Mouse (Mus musculus): Measurements from ENCODE around the gene Nat8f4.
"Not testable (repeated sequence)": the region's sequence is repeated elsewhere in the genome, so short reads cannot be mapped to it uniquely, and the experiment has no call there.

Gene Nat8f4

DNA sequence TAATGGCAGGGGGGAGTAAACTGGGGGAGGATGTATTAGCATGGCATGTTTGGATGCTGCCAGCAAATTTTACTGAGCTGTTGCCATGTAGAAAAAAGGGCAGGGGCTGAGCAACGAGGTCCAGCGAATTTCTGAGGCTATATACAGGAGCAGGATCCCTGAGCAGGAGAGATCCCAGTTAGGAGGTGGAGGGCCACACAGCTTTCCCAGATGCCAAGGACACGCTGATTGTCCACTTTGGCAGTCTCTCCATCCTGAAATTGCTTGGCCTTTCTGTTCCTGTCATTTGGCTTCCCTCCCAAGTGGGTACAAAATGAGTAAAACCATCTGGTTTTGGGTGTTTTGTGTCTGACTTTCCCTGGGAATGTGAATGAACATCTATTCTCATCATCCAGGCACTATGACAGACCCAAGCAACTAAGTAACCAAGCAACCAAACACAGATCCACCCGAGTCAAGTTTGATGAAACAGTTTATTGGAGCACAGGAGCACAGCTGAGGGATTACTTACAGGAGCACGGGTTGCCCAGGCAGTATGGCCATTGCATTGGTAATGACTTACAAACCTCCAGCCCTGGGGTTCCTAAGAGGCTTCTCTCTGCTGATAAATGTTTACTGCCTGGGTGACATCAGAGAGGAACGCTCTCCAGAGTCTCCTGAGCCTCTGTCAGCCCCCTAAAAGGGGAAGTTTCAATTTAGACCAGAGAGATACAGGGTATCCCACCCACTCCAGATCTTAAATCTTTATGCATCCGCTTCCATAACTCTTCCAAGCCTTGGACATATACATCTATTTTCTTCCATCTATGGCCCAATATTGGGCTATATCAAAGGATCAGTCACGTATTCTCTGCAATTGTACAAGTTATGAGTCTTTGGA lies 5.8 kb downstream of the Nat8f4 start:
- DNase-seq, result not testable (repeated sequence)

- peak; percentile 48 to 58 for DNase-seq
Measured at GRCm38 (mm10) chr6:85895061-85895648, 9.5 kb downstream of the Nat8f4 start.

DNA sequence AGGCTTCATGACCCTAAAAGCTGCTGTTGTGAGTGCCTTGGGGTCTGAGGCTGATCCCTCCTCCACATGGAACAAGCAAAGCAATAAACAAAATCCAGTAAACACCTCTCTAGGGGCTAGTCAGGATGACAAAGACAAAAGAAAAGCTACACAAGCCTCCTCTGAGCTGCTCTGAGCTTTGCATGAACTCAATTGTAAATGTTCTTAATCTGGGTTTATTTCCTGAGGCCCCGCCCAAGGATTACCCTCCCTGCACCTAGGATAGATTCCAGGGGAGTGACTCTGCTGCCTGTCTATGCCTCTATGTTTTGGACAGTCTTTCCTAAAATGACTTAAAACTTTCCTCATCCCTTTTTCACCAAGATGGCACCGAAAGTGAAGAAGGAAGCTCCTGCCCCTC lies 15.7 kb downstream of the Nat8f4 start:
- no peak for DNase-seq

- DNase-seq, result no peak
Measured at GRCm38 (mm10) chr6:85884311-85884710, 20.4 kb downstream of the Nat8f4 start.

- DNase-seq, result peak in 1 of 2 experiments; percentile 12
Measured at GRCm38 (mm10) chr6:85883246-85883645, 21.4 kb downstream of the Nat8f4 start.

- peak in 1 of 2 experiments; percentile 22 for DNase-seq
Measured at GRCm38 (mm10) chr6:85869006-85869405, 35.7 kb downstream of the Nat8f4 start, which contains the start of gene Nat8f2. TSS of gene Nat8f2 (minus strand) at chr6:85869158.

DNA sequence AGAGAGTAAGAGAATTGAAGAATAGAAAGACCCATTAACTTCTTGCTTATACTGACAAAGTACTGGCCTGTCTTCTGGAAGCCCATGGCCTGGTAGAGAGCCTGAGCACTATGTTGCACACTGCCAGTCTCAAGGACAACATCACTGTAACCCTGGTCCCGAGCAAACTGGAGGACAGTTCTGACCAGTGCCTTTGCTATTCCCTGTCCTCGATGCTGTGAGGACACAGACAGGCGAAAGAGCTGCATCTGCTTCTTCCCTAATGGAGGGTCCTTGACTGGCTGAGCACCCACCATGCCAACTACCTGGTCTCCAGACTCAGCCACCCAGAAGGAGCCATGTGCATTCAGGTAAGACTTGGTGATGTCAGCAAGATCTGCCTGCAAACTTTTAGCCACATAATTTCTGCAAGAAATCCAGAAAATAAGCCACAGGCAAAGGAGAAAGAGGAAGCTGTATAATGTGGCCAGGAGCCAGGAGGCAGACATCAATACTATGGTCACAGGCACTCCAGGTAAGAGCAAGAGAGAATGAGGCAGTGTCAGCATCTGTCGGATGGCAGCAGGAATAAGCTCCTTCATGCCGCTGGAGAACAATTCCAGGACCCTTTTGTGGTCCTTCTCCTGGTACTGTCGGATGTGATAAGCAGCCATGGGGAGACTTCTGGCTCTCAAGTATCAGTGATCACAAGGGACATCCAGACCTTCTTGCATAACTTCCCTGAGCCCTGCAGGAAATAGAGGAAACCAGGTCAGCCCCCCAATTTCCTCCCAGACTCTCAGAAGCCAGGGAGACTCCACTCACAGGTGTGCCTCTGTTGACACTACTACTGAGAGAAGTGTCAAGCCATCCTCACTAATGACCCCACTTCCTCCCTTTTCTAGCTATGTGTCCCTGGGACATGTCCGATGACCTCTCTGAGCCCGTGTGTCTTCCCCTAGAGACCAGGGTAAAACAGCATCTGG lies 36.7 kb downstream of the Nat8f4 start:
- DNase-seq, result peak in 1 of 2 experiments; percentile 28

- not testable (repeated sequence) for DNase-seq
Measured at GRCm38 (mm10) chr6:85866995-85867394, 37.7 kb downstream of the Nat8f4 start.

DNA sequence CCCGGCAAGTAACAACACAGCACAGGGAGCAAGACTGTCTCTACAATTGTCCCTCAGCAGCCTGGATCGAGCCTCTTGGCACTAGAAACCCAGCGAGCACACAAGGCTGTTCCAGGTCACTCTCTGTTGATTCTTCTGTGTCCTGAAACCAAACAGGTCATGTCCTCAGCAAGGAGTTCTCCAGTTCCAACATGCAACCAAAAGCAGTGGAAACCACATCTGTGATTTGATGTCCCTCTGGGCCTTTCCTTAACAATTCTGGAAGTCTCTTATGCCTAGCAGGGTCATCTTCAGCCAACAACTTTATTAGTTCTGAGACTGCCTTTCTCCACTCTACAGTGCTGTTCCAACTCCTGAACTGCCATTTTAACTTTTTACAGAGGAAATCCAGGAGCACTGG lies 38.5 kb downstream of the Nat8f4 start:
- DNase-seq, result not testable (repeated sequence)

- DNase-seq, result not testable (repeated sequence)
Measured at GRCm38 (mm10) chr6:85864900-85865639, 39.6 kb downstream of the Nat8f4 start.

GRCm38 (mm10) chr6:85863840-85864239 lies 40.8 kb downstream of the Nat8f4 start:
- no peak for DNase-seq

- DNase-seq, result no peak
Measured at GRCm38 (mm10) chr6:85863136-85863535, 41.5 kb downstream of the Nat8f4 start.

DNA sequence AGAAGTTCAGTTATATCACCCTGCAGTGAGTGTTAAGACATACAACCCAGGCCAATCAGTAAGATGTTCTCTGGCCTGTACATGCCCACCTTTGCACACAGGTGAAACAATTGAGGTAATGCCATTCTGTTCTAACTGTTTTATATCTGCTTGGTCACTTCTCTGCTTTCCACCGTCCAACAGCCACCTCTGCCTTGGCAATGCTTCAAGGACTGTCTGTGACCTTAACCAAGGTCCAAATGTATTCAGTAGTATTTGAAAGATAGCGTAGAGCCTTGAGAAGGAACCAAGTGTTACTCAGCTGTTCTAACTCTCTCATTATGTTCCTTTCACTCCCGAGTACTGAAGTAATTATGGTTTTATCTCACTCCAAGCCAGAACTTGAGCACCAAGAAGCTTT lies 42.1 kb downstream of the Nat8f4 start:
- no peak for DNase-seq

DNA sequence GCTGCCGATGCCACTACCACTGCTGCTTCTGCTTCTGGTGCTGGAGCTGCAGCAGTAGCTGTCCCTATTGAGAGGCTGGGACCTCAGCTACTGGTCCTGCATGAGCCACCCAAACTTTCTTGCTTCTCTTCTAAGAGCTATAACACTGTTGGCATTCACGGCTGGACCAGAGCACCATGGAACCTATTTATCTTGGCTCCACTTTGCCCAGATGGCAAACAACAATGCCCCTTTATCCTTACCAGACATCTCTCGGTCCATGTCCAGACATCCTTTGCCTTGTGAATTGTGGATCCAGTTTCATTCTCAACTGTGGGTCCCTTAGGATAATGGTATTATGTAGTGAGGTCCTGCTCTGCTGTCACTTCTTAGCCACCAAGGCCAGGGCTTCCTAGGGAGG lies 43.4 kb downstream of the Nat8f4 start:
- DNase-seq, result no peak

DNA sequence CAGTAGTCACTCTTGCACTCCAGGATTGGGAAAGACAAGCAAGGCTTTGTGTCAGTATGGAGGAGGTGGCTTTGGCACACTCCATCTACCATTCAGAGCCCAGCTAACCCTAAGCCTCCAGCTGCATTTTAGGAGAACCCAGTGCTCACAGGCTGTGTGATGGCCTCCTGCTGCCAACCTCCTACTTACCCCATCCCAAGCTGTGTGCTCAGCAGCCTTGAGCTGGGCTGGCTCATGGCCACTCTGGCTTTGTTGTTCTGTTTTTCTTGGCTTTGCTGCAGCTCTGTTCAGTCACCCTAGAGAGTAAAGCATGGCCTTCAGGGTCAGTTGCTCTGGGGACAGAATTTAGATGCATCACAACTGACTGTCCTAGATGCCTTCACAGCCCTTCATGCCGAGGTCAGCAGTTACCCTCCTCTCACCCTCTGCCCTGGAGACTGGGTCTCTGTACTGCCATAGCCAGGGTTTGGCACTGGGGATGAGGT lies 48.4 kb downstream of the Nat8f4 start:
- peak; percentile 64 to 66 for DNase-seq

DNA sequence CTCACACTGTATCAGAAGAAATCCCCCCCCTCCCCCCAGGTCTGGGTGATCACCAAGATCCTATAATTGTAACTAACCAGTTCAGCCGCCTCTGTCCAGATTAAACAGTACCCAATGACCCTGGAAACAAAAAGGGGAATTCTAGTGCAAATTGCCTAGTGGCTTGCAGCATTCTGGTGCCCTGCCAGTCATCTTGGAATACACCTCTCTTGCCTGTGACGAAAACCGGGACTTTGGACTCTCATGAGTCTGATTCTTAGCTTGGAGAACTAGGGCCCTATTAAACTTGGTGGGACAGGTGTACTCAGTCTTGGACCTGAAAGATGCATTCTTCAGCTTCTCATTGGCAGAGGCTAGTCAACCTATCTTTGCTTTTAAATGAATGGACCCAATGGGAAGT lies 51.2 kb downstream of the Nat8f4 start:
- no peak for DNase-seq

DNA sequence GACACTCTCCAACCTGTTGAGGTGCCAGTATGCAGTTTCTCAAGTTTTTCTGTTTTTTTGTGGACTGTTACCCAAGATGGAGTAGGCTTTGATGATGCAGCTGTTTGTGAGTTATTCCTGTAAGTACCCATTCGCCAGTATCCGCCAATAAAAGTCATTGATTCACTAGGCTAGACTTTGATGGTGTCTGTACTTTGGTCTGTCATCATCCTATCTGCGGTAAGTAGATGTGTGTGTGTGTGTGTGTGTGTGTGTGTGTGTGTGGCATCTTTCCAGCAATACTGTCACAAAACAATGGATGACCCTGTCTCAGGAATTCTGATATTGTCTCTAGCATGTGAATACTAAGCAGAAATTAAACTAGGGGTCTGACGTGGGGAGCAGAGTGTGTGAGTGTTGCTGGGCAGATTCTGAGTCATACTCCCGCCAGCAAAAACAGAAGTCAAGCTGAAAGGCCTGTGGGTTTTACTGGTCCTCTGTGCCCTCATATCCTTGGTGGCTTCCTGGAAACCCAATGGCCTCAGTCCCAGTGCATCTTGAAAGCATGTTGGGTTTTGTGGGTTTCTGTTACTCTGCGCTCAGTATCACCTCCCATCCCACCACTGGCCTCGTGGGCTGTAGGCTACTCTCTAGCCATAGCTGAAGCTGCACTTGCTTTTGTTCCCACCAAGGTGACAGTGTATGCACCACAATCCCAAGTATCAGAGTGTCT lies 53.5 kb downstream of the Nat8f4 start:
- DNase-seq, result no peak

DNA sequence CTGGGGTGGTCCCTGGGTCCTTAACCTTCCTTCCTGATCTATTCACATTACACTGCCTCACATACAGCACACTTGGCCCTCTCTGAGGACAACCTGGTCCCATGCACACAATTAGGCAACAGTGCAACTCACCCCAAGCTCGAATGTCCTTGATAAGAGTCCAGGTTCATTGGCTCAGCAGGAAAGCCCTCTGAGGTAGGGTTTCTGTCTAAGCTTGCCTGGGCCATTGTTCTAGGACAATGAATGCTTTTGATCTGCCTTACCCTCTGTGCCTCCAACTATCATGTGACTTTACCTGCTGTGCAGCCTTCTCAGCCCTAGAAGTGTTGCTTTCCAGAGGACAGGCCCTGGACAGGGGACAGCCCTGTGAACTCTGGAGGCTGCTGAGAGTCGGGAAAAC lies 55.4 kb downstream of the Nat8f4 start:
- no peak for DNase-seq

All from kidney, postnatal 4 days (tissue).